Mouse (Mus musculus) bone marrow, adult 2 months (tissue): ENCODE results near the gene Sfmbt1. TPM values are rescaled to one million over a fixed set of nuclear protein-coding genes. Genes with fewer than 3 reads are reported as not detected.

Source experiments
- H3K27ac ChIP-seq: fragments of 200-500 bp; 2 replicates; pipeline ENCODE4 v1.5.1; 2012; ENCODE audit warnings: low read depth, mild to moderate bottlenecking, control low read depth, inconsistent platforms, low read length; ENCODE audit not compliant: control insufficient read depth, poor library complexity, insufficient read depth
- H3K4me1 ChIP-seq: fragments of 200-500 bp; 2 replicates; pipeline ENCODE4 v1.6.1; 2011; ENCODE audit warnings: low read length; ENCODE audit not compliant: control insufficient read depth, insufficient read depth
- H3K4me3 ChIP-seq: fragments of 200-500 bp; replicated peaks from 2 replicates; pipeline ENCODE3; 2011; ENCODE audit warnings: mild to moderate bottlenecking, low read depth, low read length, control low read depth; ENCODE audit not compliant: control insufficient read depth
- CTCF ChIP-seq: fragments of 200-500 bp; IDR thresholded peaks from 2 replicates; pipeline ENCODE4 v1.5.1; 2011; ENCODE audit warnings: low read length, control low read depth; ENCODE audit not compliant: control insufficient read depth, insufficient read depth
- POLR2A ChIP-seq: fragments of 200-500 bp; IDR thresholded peaks from 2 replicates; pipeline ENCODE4 v1.6.1; 2011; ENCODE audit warnings: low read depth, mild to moderate bottlenecking, control low read depth, low read length, borderline replicate concordance; ENCODE audit not compliant: control insufficient read depth
- WGBS: fragments of 180-500 bp; shearing (Covaris S2); methylation state at CpG from one replicate; pipeline ENCODE4 v1.1.7; 2018; 5-methylcytosine and 5-hydroxymethylcytosine counted together
- polyA plus RNA-seq: library from polyadenylated mRNA; stranded (reverse); fragments of >200 nt; gene quantifications from 2 replicates; pipeline ENCODE4 v1.2.4, GENCODE M21; 2011; ENCODE audit warnings: low replicate concordance; ENCODE audit not compliant: missing spikeins, insufficient read depth, insufficient read length

Gene Sfmbt1
- polyA plus RNA-seq, 1 experiment: 8.9 TPM

GRCm38 (mm10) chr14:30837416-30837996, 122.9 kb downstream of the Sfmbt1 start:
- Histone ChIP-seq H3K4me1 (no peaks in the 10 kb centered on the region), H3K27ac (no peak overlapping the region), H3K4me3 (no peak overlapping the region)
- TF ChIP-seq CTCF (no peak), POLR2A (no peak)
- 68% methylated on average over 14 of the region's 14 CpGs for WGBS

GRCm38 (mm10) chr14:30843701-30844100, 129.1 kb downstream of the Sfmbt1 start:
- no peak for TF ChIP-seq POLR2A
- TF ChIP-seq CTCF: no peak
- H3K27ac ChIP-seq: no peak overlapping the region
- no peaks in the 10 kb centered on the region; the same call in 1 of the 2 replicates for H3K4me1 ChIP-seq
- H3K4me3 ChIP-seq: no peak overlapping the region
- 92% methylated on average over 3 of the region's 3 CpGs for WGBS

GRCm38 (mm10) chr14:30850504-30850903, 135.9 kb downstream of the Sfmbt1 start:
- TF ChIP-seq CTCF (no peak), POLR2A (no peak)
- Histone ChIP-seq H3K27ac (no peak overlapping the region), H3K4me1 (no peaks in the 10 kb centered on the region; the same call in 1 of the 2 replicates), H3K4me3 (no peak overlapping the region)
- WGBS: 91% methylated on average over 5 of the region's 5 CpGs

GRCm38 (mm10) chr14:30852325-30852724, 137.7 kb downstream of the Sfmbt1 start:
- Histone ChIP-seq H3K4me1 (no peaks in the 10 kb centered on the region; the same call in 1 of the 2 replicates), H3K4me3 (no peak overlapping the region), H3K27ac (no peak overlapping the region)
- no peak for TF ChIP-seq CTCF
- no peak for TF ChIP-seq POLR2A
- 84% methylated on average over 5 of the region's 5 CpGs for WGBS

- Histone ChIP-seq H3K4me3 (no peak overlapping the region), H3K4me1 (no peaks in the 10 kb centered on the region), H3K27ac (no peak overlapping the region)
- 69% methylated on average over 3 of the region's 3 CpGs for WGBS
- no peak for TF ChIP-seq POLR2A
- TF ChIP-seq CTCF: no peak
These were observed 140.7 kb downstream of the Sfmbt1 start for GRCm38 (mm10) chr14:30855316-30855715.

DNA sequence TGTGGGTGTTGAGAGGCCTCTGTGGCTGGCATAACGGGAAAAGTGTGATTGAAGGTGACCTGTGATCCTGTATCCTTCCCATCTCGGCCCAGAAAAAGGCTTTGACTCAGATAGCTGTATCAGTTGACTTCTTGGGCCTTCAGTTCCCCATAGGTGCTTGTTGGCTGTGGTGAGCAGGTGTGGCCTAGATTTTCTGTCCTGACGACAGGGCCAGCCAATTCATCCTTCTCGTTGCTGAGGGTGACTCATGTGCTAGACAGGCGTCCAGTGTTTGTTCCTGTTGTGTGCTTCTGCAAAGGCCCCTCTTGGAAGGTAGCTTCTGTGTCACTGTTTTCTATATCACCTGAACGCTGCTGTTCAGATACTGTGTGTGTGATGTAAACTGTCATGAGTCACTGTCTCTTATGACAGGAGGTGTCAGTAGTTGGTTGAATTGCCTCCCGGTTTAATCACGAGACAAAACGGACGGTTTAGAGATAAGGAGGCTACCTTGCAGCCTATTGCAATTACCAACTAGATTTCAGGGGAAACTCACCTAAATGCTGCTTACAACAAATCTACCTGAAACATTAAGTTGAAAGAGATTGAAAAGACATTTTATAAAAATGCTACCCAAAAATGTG, 142.3 kb downstream of the Sfmbt1 start:
- Histone ChIP-seq H3K4me1 (no peaks in the 10 kb centered on the region), H3K27ac (no peak overlapping the region), H3K4me3 (no peak overlapping the region)
- TF ChIP-seq POLR2A (no peak), CTCF (no peak)
- WGBS: 70% methylated on average over 10 of the region's 10 CpGs

DNA sequence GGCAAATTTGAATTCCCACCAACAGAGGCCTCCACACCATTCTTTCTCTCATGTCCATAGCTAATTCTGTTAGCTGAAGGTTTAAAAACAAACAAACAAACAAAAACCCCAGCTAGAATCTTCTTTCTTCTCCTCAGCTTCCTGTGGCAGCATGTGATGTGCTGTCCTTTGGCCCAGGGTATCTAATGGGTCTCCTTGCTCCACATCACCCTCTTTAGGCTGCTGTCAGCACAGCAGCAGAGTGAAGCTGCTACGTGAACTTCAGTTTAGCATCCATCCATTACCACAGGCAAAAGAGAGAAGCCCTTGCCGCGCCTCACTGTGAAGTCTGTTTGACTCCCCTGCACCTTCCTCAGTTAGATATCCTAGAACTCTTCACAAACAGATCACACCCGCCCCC, 143.3 kb downstream of the Sfmbt1 start:
- TF ChIP-seq CTCF (peak; percentile 32; the same call in 1 of the 2 replicates), POLR2A (no peak)
- Histone ChIP-seq H3K4me1 (no peaks in the 10 kb centered on the region), H3K4me3 (no peak overlapping the region), H3K27ac (no peak overlapping the region)
- 81% methylated on average over 4 of the region's 4 CpGs for WGBS

DNA sequence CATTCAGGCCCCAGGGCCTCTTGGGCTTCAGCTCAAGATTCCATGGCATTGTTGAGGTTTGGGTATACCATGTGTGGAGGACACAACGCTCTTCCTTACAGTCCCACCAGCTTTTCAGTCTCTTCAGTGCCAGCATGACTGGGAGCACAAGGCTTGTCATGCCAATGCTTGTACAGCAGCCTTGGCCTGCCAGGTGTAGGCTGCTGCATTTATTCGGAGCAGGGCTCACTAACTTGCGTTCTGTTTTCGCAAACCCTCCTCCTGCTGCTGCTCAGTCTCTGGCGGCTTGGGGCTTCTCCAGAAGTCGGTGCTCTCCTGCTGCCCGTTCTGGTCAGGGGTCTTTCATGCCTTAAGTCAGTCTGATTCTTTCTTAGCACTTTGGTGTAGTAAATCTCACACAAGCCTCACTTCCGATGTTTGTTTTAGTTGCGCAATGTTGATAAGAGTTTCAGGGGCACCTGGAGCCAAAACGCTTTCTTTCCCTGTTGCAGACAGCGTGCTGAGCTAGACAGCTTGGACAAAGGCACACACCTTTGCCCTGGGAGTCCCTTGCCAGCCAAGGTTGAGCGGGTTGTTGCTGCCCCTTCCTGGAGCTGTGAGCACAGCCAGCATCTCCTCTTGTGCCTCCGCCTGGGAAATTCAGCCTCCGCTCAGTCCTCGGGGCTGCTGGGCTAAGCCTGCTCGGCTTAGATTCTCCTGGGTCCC, 146.9 kb downstream of the Sfmbt1 start:
- TF ChIP-seq POLR2A (no peak), CTCF (no peak)
- WGBS: 71% methylated on average over 16 of the region's 16 CpGs
- Histone ChIP-seq H3K27ac (no peak overlapping the region), H3K4me1 (no peaks in the 10 kb centered on the region), H3K4me3 (no peak overlapping the region)
